Mouse (Mus musculus) C2C12 (cell line): ENCODE results near the gene Syngr3. TPM values are rescaled to one million over a fixed set of nuclear protein-coding genes. Genes with fewer than 3 reads are reported as not detected.
A peak's percentile ranks its signal among the peaks of the same experiment; 100 is the strongest.
"Not testable (repeated sequence)": the region's sequence is repeated elsewhere in the genome, so short reads cannot be mapped to it uniquely, and the experiment has no call there.

Experiments
- H3K27me3 ChIP-seq: one replicate; pipeline ENCODE4 v1.6.1; 2011; ENCODE audit not compliant: control insufficient read depth, insufficient read depth, insufficient read length
- H3K36me3 ChIP-seq: one replicate; pipeline ENCODE4 v1.6.1; 2011; ENCODE audit not compliant: control insufficient read depth, insufficient read depth
- H3K4me3 ChIP-seq: one replicate; pipeline ENCODE4 v1.5.1; 2011; ENCODE audit warnings: mild to moderate bottlenecking, control low read depth; ENCODE audit not compliant: poor library complexity, insufficient read depth, severe bottlenecking
- H3K79me2 ChIP-seq: one replicate; pipeline ENCODE4 v1.6.1; 2011; ENCODE audit not compliant: control insufficient read depth, insufficient read depth
- H3K79me3 ChIP-seq: one replicate; pipeline ENCODE4 v1.6.1; 2011; ENCODE audit warnings: low read depth, control low read depth
- H3ac ChIP-seq: one replicate; pipeline ENCODE3; 2011; ENCODE audit warnings: low read depth; ENCODE audit not compliant: control insufficient read depth, insufficient read length
- CEBPB ChIP-seq: IDR thresholded peaks from one replicate; pipeline ENCODE4 v1.6.1; 2011; ENCODE audit warnings: low read depth, mild to moderate bottlenecking, control low read depth, moderate library complexity
- CTCF ChIP-seq: IDR thresholded peaks from one replicate; pipeline ENCODE4 v1.5.1; 2011; ENCODE audit not compliant: control insufficient read depth, insufficient read depth, insufficient read length
- FOSL1 ChIP-seq: IDR thresholded peaks from one replicate; pipeline ENCODE4 v1.8.0; 2011; ENCODE audit warnings: mild to moderate bottlenecking, low read length; ENCODE audit not compliant: poor library complexity, insufficient read depth, severe bottlenecking
- MAX ChIP-seq: IDR thresholded peaks from one replicate; pipeline ENCODE4 v1.6.1; 2011; ENCODE audit warnings: mild to moderate bottlenecking, control low read depth
- MYOD1 ChIP-seq: IDR thresholded peaks from one replicate; pipeline ENCODE4 v1.6.1; 2011; ENCODE audit warnings: low read depth; ENCODE audit not compliant: control insufficient read depth, insufficient read length
- MYOG ChIP-seq: IDR thresholded peaks from one replicate; pipeline ENCODE4 v1.6.1; 2011; ENCODE audit not compliant: control insufficient read depth, insufficient read length; ENCODE audit errors: extremely low read depth
- USF1 ChIP-seq: IDR thresholded peaks from one replicate; pipeline ENCODE4 v1.6.1; 2011; ENCODE audit warnings: low read depth, mild to moderate bottlenecking, control low read depth, moderate library complexity
- polyA plus RNA-seq: library from polyadenylated mRNA; unstranded; fragments of >200 nt; fragmentation: generic; extraction: Trizol; gene quantifications from one replicate; pipeline ENCODE4 v1.2.1, GENCODE M21; 2012; ENCODE audit warnings: missing spikeins

Syngr3 gene
- polyA plus RNA-seq, 1 experiment = 0.61 TPM

GRCm38 (mm10) chr17:24670246-24670844 is 19.4 kb downstream of the Syngr3 start:
- no peaks in the 10 kb centered on the region for H3K27me3 ChIP-seq
- peak overlapping the region; percentile 96 for H3ac ChIP-seq
- no peaks in the 10 kb centered on the region for H3K36me3 ChIP-seq
- H3K79me2 ChIP-seq = peaks cover 65% of the 10 kb centered on the region
- no peak for TF ChIP-seq CEBPB
- no peak for TF ChIP-seq FOSL1
- no peak for TF ChIP-seq MYOD1
- no peak for TF ChIP-seq MYOG
- TF ChIP-seq MAX = no peak
- no peak for TF ChIP-seq USF1
- no peak for TF ChIP-seq CTCF
- H3K79me3 ChIP-seq = peaks cover 46% of the 10 kb centered on the region
- H3K4me3 ChIP-seq = peak overlapping the region; percentile 91

GRCm38 (mm10) chr17:24669545-24670245 is 20.1 kb downstream of the Syngr3 start, which contains the start of gene Zfp598:
Gene Zfp598 (plus strand): TSS chr17:24669687.
- no peaks in the 10 kb centered on the region for H3K27me3 ChIP-seq
- H3K79me3 ChIP-seq = peaks cover 45% of the 10 kb centered on the region
- TF ChIP-seq MAX (peak; percentile 32), MYOG (no peak)
- peak within 1 kb of the TSS; percentile 91 for H3K4me3 ChIP-seq
- H3K36me3 ChIP-seq = no peaks in the 10 kb centered on the region
- peaks cover 59% of the 10 kb centered on the region for H3K79me2 ChIP-seq
- H3ac ChIP-seq = peak within 1 kb of the TSS; percentile 96

- Histone ChIP-seq H3K79me3 (peaks cover 41% of the 10 kb centered on the region), H3ac (peak overlapping the region; percentile 60), H3K4me3 (peak overlapping the region; percentile 91), H3K79me2 (peaks cover 54% of the 10 kb centered on the region)
- not testable (repeated sequence) for H3K36me3 ChIP-seq, H3K27me3 ChIP-seq
Observed at GRCm38 (mm10) chr17:24669214-24669544, 20.6 kb downstream of the Syngr3 start.

GRCm38 (mm10) chr17:24667416-24667815 is 22.3 kb downstream of the Syngr3 start:
- TF ChIP-seq CTCF (peak; percentile 26), FOSL1 (no peak), CEBPB (no peak), MYOD1 (no peak)

GRCm38 (mm10) chr17:24667011-24667410 is 22.7 kb downstream of the Syngr3 start:
- Histone ChIP-seq H3K79me3 (peaks cover 22% of the 10 kb centered on the region), H3K79me2 (peaks cover 33% of the 10 kb centered on the region)
- not testable (repeated sequence) for H3ac ChIP-seq, H3K27me3 ChIP-seq, H3K4me3 ChIP-seq, H3K36me3 ChIP-seq

More at GRCm38 (mm10) chr17:24667416-24667815, 22.3 kb downstream of the Syngr3 start:
- Histone ChIP-seq H3K36me3 (no peaks in the 10 kb centered on the region), H3K4me3 (no peak overlapping the region), H3K79me2 (peaks cover 37% of the 10 kb centered on the region), H3K27me3 (no peaks in the 10 kb centered on the region), H3ac (no peak overlapping the region), H3K79me3 (peaks cover 25% of the 10 kb centered on the region)

GRCm38 (mm10) chr17:24658017-24658758 is 31.6 kb downstream of the Syngr3 start, which contains the start of gene Npw:
Gene Npw (minus strand): TSS chr17:24658457.
- Histone ChIP-seq H3K79me2 (no peaks in the 10 kb centered on the region), H3K79me3 (no peaks in the 10 kb centered on the region), H3K27me3 (peaks cover 21% of the 10 kb centered on the region), H3K36me3 (no peaks in the 10 kb centered on the region), H3ac (no peak within 1 kb of the TSS), H3K4me3 (no peak within 1 kb of the TSS)
- no peak for TF ChIP-seq FOSL1
- no peak for TF ChIP-seq MAX
- no peak for TF ChIP-seq CEBPB
